Mouse (Mus musculus): ENCODE data around the gene Rassf2.

Gene Rassf2

GRCm38 (mm10) chr2:132004495-132005136 is 25.4 kb downstream of the Rassf2 start:
- DNase-seq = no peak

DNA sequence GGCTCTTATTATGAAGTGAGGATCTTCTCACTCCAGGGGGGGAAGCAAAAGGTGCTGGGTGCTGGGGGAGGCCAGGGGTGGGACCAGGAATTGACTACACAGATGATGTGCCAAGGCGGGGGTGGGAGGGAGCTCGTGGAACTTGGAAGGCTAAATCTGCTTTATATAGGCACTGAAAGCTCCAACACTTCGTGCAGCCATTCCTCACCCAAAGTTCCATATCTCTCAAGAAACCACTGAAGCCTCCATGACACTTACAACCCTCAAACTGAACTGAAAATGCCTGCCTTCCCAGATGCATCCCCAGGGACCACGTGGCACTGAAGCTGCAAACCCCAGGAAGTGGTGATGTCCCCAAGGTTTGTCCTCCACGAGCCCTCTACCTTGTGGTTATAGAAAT is 26.1 kb downstream of the Rassf2 start:
- no peak for DNase-seq

DNA sequence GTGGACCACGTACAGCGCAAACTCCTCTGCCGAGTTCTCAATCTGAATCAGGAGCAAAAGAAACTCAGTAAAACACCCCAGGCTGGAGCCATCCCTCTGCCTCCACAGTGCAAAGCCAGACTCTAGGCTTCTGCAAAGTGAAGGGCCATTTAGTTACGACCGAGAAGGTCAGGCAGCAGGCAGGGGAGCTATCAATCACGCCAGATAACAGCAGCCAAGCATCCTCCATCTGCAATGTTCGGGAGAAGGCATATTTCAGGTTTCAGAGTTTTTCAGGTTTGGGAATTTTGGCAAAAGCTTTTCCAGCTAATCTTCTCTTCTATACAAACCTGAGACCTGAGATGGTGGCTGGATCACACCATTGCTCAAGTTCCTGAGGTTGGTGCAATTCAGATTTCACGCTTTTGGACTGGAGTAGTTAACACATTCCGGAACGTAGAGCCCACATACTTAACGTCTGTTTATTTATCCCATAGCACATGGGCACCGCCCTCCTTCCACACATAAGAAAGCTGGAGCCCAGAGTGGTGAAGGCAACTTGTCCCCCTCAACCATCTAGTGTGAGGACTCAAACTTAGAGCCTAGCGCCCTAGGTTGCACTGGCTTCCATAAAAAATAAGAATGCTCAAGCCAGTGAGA is 28.2 kb downstream of the Rassf2 start:
- no peak for DNase-seq

GRCm38 (mm10) chr2:131997356-131997755 is 32.7 kb downstream of the Rassf2 start:
- DNase-seq = no peak

DNA sequence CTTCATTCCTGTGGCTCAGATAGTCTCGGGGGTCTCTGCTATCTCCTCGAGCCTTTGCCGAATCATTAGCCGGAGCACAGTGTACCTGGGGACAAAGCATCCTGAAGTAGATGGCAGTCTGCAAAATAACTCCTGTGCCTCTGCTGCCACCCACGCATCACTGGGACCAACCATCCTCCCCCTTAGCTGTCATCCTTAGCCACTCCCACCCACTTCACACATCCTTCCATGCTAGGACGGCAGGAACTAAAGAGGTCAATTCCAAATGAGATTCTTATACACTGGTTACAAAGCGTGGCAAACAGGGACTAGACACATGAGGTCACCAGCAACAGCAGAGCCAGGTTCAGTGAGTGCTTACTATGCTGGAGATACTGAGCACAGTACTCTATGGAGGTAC is 33.7 kb downstream of the Rassf2 start:
- no peak for DNase-seq

- DNase-seq = peak in 1 of 2 experiments; percentile 61
Observed at GRCm38 (mm10) chr2:131995742-131996141, 34.3 kb downstream of the Rassf2 start.

- DNase-seq = no peak
Observed at GRCm38 (mm10) chr2:131994971-131995370, 35.1 kb downstream of the Rassf2 start.

- peak; percentile 29 to 62 for DNase-seq
Observed at GRCm38 (mm10) chr2:131993563-131994088, 36.4 kb downstream of the Rassf2 start.

GRCm38 (mm10) chr2:131993151-131993550 is 36.9 kb downstream of the Rassf2 start:
- no peak for DNase-seq

DNA sequence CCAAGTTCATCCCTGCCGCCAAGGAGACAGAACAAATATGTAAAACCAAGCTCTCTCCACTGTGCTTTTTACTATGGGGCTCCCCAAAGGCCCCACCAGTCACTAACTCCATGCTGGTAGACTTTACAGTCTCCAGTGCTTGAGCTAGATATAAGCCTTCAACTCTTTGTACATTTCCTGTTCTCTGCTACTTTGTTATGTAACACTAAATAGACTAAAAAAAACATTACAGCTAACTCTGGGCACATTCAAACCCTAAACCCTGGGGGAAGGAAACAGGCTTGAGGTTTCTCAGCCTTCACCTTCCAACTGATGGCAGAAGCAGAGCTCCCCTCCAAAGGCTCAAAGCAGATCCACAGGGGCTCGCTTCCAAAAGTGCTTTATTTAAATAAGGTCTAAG is 37.6 kb downstream of the Rassf2 start:
- no peak for DNase-seq

DNA sequence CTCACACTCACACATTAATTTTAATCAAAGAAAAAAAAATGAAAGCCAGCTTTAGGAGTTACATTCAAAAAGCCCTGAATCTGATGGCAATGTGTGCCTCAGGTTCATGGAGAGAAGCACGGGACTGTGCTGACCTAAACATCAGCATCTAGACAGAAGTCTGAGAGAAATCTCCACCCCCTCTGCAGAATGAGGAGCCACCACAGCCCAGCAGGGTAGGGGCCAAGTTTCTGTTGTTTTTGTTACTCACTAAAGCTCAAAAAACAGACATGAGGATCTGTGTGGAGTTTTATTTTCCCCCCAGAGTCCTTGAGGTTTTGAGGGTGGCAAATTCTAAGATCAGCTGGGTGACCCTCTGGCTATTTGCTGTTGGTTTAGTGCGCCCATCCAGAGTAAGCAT is 41.5 kb downstream of the Rassf2 start:
- DNase-seq = no peak

- DNase-seq = no peak
Observed at GRCm38 (mm10) chr2:131987950-131988349, 42.1 kb downstream of the Rassf2 start.

- DNase-seq = peak; percentile 72 to 75
Observed at GRCm38 (mm10) chr2:131982546-131983196, 47.4 kb downstream of the Rassf2 start.

DNA sequence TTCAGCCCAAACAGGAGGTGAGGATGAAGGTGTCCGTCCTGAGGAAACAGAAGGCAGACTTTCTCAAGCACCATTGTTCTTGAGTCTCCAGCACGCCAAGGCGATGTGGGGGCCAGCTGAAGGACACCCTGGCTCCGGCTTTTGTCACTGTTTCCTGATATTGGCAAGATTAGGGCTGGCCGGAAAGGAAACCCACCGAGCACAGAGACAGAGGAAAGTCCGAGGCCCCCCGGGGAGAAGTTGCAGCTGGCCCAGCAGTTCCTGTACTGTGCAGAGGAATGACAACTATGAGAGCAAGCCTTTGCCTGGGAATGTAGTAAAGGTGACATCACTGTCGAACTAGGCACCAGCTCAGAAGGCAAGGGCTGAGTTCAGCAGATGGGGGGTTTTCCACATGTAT is 49.2 kb downstream of the Rassf2 start:
- DNase-seq = peak; percentile 53 to 72

GRCm38 (mm10) chr2:131976663-131977062 is 53.4 kb downstream of the Rassf2 start:
- DNase-seq = no peak

GRCm38 (mm10) chr2:131971098-131971497 is 59.0 kb downstream of the Rassf2 start:
- DNase-seq = no peak

GRCm38 (mm10) chr2:131970597-131970996 is 59.5 kb downstream of the Rassf2 start:
- DNase-seq = no peak

- no peak for DNase-seq
Observed at GRCm38 (mm10) chr2:131961671-131962070, 68.4 kb downstream of the Rassf2 start.

DNA sequence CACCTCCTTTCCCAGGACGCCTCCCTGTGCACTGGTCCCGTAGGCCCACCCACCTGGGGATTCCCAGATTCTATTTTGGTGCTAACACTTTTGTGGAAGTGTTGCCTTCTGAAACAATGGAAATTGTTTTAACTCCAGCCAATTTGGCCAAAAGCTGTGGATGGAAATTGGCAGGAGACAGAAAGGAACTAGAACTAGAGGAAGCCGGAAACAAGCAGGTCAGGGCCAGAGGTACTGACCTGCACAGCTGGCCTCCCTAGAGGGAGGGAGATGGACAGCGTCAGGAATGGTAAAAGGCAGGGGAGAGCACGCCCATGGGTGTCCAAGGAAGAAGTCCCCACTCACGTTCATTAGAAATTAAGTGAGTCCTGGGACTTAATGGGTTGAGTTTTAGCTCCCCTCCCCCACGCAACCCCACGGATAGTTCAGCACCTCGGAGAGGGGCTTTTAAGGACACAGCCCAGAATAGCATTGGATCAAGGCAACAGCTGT is 72.3 kb downstream of the Rassf2 start:
- DNase-seq = peak; percentile 47 to 59

- DNase-seq = no peak
Observed at GRCm38 (mm10) chr2:131956336-131957256, 73.5 kb downstream of the Rassf2 start.

DNA sequence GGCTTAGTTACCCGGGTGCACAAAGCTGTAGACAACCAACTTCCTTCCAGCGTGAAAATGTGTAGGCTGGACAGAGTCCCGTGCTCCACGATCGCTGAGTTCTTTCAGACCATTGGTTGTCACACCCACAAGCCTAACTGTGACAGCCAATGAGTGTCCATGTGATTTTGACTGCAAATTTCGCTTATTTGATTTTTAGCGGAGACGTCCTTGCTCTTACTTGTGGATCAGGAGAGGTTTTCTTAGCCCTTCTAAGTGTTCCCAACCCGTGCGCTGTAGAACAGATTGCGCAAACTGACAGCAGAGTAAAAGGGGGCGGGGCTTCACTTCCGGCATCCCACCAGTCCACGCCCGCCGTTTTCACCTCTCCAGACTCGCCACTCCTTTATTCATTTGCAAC is 74.8 kb downstream of the Rassf2 start:
- peak; percentile 48 to 61 for DNase-seq

DNA sequence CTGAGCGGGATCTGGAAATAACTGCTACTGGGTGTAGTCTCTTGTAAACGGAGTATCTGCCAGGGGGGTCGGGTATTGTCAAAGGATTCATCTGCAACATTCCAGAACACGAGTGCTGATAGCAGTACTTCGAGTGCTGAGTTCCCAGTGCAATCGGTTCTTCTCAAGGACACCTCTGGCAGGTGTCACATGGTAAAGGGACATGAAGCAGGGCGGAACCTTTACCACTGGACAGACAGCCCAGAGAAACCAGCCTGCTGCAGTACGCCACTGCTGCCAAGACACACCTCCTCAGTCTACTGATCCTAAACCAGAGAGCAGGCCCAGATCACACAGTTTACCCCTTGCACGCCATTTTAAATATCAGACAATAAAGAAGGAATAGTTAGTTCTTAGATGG is 75.2 kb downstream of the Rassf2 start:
- peak in 1 of 2 experiments; percentile 16 for DNase-seq

GRCm38 (mm10) chr2:131953711-131954110 is 76.3 kb downstream of the Rassf2 start:
- DNase-seq = no peak
